Mouse (Mus musculus): ENCODE measurements at regions not wholly inside any gene's neighbourhood (a gene's known extent, or its start where the extent isn't known, plus 50 kb on each side); places are given as distances from the start of the nearest gene placed in this dataset.
"Not testable (repeated sequence)": the region's sequence is repeated elsewhere in the genome, so short reads cannot be mapped to it uniquely, and the experiment has no call there.

- DNase-seq (ENCODE audit: low spot score): peak; percentile 12
Observed at GRCm38 (mm10) chr11:111961846-111962245, 820.2 kb upstream of the Sox9 start.

- no peak for DNase-seq (ENCODE audit: low spot score)
Observed at GRCm38 (mm10) chr11:111964066-111964465, 818.0 kb upstream of the Sox9 start.

- DNase-seq (ENCODE audit: low spot score): no peak
Observed at GRCm38 (mm10) chr11:111966401-111966800, 815.6 kb upstream of the Sox9 start.

- no peak for DNase-seq (ENCODE audit: low spot score)
Observed at GRCm38 (mm10) chr11:111971001-111971400, 811.0 kb upstream of the Sox9 start.

- DNase-seq (ENCODE audit: low spot score): no peak
Observed at GRCm38 (mm10) chr11:111978667-111979066, 803.4 kb upstream of the Sox9 start.

- DNase-seq (ENCODE audit: low spot score): no peak
Observed at GRCm38 (mm10) chr11:111996395-111996794, 785.6 kb upstream of the Sox9 start.

GRCm38 (mm10) chr11:112010848-112011247 lies 771.2 kb upstream of the Sox9 start:
- not testable (repeated sequence) for DNase-seq (ENCODE audit: low spot score)

GRCm38 (mm10) chr11:112017906-112018305 lies 764.1 kb upstream of the Sox9 start:
- DNase-seq (ENCODE audit: low spot score): no peak

GRCm38 (mm10) chr11:112028031-112028430 lies 754.0 kb upstream of the Sox9 start:
- DNase-seq (ENCODE audit: low spot score): no peak

- DNase-seq (ENCODE audit: low spot score): no peak
Observed at GRCm38 (mm10) chr11:112038741-112039140, 743.3 kb upstream of the Sox9 start.

- DNase-seq (ENCODE audit: low spot score): no peak
Observed at GRCm38 (mm10) chr11:112044455-112044854, 737.6 kb upstream of the Sox9 start.

GRCm38 (mm10) chr11:112045353-112045752 lies 736.7 kb upstream of the Sox9 start:
- DNase-seq (ENCODE audit: low spot score): no peak

- no peak for DNase-seq (ENCODE audit: low spot score)
Observed at GRCm38 (mm10) chr11:112050362-112050761, 731.7 kb upstream of the Sox9 start.

- DNase-seq (ENCODE audit: low spot score): peak; percentile 40
Observed at GRCm38 (mm10) chr11:112055591-112055990, 726.4 kb upstream of the Sox9 start.

GRCm38 (mm10) chr11:112067176-112067575 lies 714.8 kb upstream of the Sox9 start:
- no peak for DNase-seq (ENCODE audit: low spot score)

- no peak for DNase-seq (ENCODE audit: low spot score)
Observed at GRCm38 (mm10) chr11:112068821-112069220, 713.2 kb upstream of the Sox9 start.

GRCm38 (mm10) chr11:112071571-112071970 lies 710.5 kb upstream of the Sox9 start:
- DNase-seq (ENCODE audit: low spot score): peak; percentile 54

GRCm38 (mm10) chr11:112081386-112081785 lies 700.6 kb upstream of the Sox9 start:
- DNase-seq (ENCODE audit: low spot score): no peak

- no peak for DNase-seq (ENCODE audit: low spot score)
Observed at GRCm38 (mm10) chr11:112083019-112083418, 699.0 kb upstream of the Sox9 start.

- no peak for DNase-seq (ENCODE audit: low spot score)
Observed at GRCm38 (mm10) chr11:112092168-112092567, 689.9 kb upstream of the Sox9 start.

GRCm38 (mm10) chr11:112095009-112095408 lies 687.0 kb upstream of the Sox9 start:
- DNase-seq (ENCODE audit: low spot score): no peak

GRCm38 (mm10) chr11:112098161-112098560 lies 683.9 kb upstream of the Sox9 start:
- DNase-seq (ENCODE audit: low spot score): peak; percentile 34

- DNase-seq (ENCODE audit: low spot score): peak; percentile 44
Observed at GRCm38 (mm10) chr11:112103252-112103651, 678.8 kb upstream of the Sox9 start.

- DNase-seq (ENCODE audit: low spot score): no peak
Observed at GRCm38 (mm10) chr11:112106891-112107290, 675.1 kb upstream of the Sox9 start.

GRCm38 (mm10) chr11:112107314-112107713 lies 674.7 kb upstream of the Sox9 start:
- no peak for DNase-seq (ENCODE audit: low spot score)

All from adipocyte (in vitro differentiated cells).